Mouse (Mus musculus): ENCODE measurements around the gene Car1.
"Not testable (repeated sequence)": the region's sequence is repeated elsewhere in the genome, so short reads cannot be mapped to it uniquely, and the experiment has no call there.

The Car1 gene

DNA sequence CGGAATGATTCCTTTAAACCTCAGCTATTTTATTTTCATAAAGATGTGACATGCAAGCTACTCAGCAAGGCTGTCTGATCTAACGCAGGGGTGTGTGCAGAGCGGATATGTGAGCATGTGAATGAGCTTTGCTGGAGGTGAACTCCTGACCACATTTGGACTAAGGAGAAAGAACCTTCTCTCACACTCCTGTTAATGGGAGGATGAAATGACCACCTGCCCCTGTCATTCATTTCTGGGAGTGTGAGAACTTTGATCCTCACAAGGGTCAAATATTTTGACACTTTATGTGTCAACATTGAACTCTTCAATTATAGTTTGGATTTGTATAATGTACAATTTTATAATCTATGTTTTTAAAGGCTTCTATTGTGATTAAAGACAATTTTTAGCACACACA is 25.8 kb downstream of the Car1 start:
- DNase-seq = not testable (repeated sequence)

DNA sequence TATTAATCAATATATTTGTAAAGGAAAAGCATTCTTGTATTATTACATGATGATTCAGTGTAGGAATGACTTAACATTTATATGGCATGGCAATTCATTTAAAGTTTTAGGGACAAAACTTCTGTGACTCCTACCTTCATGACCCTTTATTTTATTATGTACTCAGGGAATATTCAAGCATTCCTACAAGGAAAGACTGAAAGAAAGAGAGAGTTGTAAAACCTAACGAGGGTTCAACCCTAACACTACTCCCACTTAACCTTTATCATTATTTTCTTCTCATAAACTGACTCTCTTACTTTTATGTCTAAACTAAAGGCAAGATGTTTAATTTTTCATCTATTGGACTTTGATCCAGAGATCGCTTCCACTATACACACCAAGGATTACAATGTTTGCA is 28.0 kb downstream of the Car1 start:
- no peak for DNase-seq

DNA sequence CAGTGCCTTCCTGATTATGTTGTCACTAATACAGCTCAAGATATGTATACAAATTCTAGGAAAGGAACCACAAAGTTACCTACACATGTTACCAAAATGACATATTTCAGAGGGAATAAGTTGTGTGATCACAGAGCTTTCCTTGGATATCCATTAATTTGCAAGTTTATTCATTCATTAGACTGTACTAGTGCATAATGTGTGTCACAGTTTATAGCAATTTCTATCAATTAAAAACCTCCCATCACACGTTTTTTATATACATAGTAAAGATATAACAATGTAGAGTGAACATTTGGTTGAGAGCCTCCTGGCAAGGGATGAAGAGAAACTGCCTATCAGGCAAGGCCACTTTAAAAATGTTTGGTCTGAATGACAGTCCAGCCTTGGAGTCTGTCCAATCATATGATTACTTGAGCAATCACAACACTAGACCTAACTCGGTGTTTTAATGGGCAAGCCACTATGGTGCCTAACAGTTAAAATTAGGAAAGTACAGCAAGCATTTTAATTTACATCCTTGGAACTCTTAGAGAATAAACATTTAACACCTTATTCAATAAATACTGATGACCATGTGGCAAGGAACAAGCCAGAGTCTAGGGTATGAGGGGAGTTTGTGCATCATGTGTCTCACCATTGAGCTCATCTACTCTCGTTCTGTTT is 31.5 kb downstream of the Car1 start:
- not testable (repeated sequence) for DNase-seq

DNA sequence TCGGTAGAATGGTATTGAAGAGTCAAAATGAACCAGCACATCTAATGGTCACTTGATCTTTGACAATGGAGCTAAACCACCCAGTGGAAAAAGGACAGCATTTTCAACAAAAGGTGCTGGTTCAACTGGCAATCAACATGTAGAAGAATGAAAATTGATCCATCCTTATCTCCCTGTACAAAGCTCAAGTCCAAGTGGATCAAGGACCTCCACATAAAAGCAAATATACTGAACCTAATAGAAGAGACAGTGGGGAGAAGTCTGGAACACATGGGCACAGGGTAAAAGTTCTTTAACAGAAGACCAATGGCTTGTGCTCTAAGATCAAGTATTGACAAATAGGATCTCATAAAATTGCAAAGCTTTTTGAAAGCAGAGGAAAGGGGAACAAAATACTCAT is 33.6 kb downstream of the Car1 start:
- not testable (repeated sequence) for DNase-seq

DNA sequence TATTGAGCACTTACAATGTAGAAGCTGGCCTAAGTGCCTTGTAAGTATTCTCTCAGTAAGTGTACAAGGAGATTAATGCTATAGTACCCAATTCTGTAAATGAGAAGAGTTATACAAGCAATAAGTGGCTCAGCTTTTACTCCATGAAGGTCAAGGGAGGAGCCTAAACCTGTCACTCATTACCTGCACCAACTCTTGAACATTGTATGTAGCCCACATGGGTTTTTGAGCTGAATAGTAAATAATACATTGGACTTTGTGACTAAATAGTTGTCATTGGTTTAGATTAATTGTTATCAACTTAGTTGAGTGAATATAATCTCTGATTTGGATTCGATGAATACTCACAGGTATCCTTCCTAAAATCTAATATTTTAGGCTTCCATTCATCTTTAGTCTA is 35.7 kb downstream of the Car1 start:
- not testable (repeated sequence) for DNase-seq

DNA sequence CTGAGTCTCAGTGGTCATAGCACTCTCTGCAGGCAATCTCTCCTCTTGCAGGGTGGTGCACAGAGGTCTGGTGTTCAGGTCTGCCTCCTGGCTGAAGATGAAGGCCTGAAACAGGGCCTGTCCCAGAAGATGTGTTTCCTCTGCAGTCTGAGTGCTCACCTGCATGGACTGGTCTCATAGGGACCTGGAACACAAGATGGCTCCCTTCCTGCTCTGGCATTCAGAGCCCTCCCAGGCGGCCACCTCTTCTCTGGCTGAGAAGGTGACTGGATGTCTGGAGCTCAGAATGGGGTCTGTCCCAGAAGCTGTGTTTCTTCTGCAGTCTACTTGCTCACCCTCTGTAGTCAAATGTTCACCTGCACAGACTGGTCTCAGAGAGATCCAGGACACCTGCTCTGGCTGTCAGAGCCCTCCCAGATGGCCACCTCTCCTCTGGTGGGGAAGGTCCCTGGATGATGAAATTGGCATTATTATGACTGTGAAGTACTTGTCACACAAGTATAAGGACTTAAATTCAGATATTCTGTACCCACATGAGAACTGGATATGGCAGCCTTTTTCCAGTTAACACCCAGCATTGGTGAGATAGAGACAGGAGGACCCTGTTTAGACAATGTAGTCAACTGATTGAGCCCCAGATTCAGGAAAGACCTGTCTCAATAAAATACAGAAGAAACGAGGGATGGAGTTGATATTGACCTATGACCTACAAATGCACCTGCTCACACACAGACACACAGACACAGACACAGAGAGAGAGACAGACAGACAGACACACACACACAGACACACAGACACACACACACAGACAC is 43.2 kb downstream of the Car1 start:
- no peak for DNase-seq

DNA sequence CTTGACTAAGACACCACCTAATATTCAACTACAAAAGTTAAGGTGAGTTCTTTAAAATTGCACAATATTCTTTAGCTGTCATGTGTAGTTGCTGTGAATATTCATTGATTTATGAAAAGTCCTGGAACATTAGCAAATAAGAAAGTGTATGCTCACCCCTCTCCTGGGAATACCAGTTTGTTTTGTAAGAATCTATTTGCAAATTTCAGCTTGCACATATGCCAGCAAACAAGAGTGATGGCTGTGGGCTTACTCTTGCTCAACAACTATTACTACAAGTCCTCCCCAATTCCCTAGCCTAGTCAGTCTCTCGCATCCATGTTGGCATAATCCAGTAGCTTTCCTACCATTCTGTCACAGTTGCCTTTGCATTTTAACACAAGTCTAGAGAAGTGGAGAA is 52.5 kb downstream of the Car1 start:
- DNase-seq = no peak

DNA sequence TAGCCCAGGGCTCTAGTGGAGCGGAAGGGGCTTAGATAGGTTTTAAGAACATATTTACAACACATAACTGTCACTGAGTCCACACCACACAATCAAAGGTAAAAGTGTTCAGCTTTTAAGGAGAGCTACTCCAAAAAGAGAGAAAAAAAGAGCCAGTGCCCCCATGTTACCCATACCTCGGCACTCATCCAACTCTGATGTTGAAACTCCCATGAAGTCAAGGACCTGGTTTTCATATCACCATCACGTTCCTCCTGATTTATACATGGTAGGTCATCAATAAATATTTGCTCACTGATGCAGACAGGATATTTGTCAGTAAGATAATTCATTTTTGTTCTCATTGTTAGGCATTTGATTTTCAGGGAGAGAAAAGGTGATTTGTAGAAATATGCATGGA is 62.1 kb downstream of the Car1 start:
- DNase-seq = no peak

DNA sequence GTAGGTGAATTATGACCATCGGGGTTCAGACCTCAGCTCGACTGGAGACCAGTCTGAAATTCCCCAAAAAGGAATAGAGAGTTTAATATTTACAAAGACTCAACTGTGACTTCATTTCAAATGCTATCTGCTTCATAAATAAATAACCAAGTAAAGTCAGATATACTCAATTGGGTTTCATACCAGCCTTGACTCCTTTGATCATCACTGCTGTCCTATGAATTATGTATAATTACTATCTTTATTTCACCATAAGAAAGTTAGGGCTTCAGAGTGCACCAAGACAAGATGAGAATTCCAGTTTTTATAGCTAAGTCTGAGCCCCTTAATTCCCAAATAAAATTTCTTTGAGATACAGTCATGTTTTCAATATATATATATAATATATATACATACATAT is 69.9 kb downstream of the Car1 start:
- DNase-seq = no peak

DNA sequence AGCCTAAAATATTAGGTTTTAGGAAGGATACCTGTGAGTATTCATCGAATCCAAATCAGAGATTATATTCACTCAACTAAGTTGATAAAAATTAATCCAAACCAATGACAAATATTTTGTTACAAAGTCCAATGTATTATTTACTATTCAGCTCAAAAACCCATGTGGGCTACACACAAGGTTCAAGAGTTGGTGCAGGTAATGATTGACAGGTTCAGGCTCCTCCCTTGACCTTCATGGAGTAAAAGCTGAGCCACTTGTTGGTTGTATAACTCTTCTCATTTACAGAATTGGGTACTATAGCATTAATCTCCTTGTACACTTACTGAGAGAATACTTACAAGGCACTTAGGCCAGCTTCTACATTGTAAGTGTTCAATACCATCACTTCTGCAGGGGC is 80.7 kb downstream of the Car1 start:
- DNase-seq = not testable (repeated sequence)

DNA sequence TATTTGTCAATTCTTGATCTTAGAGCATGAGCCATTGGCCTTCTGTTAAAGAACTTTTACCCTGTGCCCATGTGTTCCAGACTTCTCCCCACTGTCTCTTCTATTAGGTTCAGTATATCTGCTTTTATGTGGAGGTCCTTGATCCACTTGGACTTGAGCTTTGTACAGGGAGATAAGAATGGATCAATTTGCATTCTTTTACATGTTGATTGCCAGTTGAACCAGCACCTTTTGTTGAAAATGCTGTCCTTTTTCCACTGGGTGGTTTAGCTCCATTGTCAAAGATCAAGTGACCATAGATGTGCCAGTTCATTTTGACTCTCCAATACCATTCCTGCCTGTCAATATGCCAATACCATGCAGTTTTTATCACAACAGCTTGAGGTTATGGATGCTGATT is 82.7 kb downstream of the Car1 start:
- DNase-seq = not testable (repeated sequence)

All from spleen, adult 18-20 months (tissue).